Mouse (Mus musculus): ENCODE data around the gene Apba3. TPM values are rescaled to one million over a fixed set of nuclear protein-coding genes. Genes with fewer than 3 reads are reported as not detected.
A peak's percentile ranks its signal among the peaks of the same experiment; 100 is the strongest.

Gene Apba3
- total and polyA plus RNA-seq, 3 experiments, result 68.9 to 73.2 TPM; not detected in 1

DNA sequence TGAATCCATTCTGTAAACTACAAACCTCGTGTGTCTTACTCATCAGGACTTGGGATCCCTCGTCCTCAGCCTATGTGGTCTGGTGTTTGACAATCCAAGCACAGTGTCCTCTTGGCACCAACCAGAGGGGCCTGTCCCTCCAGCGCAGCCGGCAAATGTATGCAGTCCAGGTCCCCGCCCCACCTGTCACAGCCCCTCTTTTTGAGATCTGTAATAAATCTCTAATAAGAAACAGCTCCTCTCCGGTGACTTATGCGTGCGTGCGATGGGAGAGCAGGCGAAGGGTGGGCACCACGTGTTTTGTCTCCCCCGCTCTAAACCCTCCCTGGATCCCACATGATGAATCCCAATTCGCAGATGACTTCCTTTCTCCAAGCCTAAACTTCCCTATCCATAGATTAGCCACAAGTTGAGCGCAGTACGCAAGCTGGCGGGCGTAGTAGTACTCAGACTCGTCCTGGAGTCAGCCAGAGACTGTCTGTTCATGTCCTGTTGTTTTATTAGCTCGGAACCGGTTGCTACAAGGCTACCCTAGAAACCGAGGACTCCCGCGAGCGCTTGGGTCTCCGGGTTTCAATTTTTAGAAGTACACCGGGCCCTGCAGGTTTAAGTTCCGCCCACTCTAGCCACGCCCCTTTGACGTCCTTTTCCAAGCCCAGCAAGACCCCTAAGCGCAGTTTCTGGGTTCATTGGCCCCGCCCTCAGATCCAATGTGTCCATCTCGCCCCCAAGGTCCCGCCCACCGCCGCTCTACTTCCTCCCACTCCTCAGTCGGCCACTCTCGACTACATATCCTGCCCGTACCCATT is 53.2 kb downstream of the Apba3 start (continued):
- TF ChIP-seq ZKSCAN1 (IDR thresholded peaks at IDR 0.05; ENCODE audit: low read depth, low read length) (no peak), CHD1 (IDR thresholded peaks at IDR 0.05; ENCODE audit: low read depth, low read length) (no peak), CTCF (IDR thresholded peaks at IDR 0.05 in 2 of 3, conservative IDR thresholded peaks at IDR 0.05 in 1 of 3; ENCODE audit: control insufficient read depth in 1 of 3, insufficient read depth in 1 of 3, low read depth in 2 of 3, low read length in 3 of 3, poor library complexity in 1 of 3, severe bottlenecking in 1 of 3) (no peak), RCOR1 (IDR thresholded peaks at IDR 0.05; ENCODE audit: low read depth, low read length) (0 out of 2 replicates have a peak, but pooled peaks have one; percentile 26), UBTF (IDR thresholded peaks at IDR 0.05; ENCODE audit: borderline replicate concordance, insufficient read depth, low read depth, low read length) (no peak), POLR2AphosphoS5 (IDR thresholded peaks at IDR 0.05; ENCODE audit: borderline replicate concordance, low read depth, low read length) (no peak), ZMIZ1 (IDR thresholded peaks at IDR 0.05; ENCODE audit: low read depth, low read length) (no peak; the same call in 1 of the 2 replicates), USF1 (IDR thresholded peaks at IDR 0.05; ENCODE audit: low read depth, low read length) (no peak), NRF1 (IDR thresholded peaks at IDR 0.05; ENCODE audit: insufficient read depth, low read depth, low read length, poor library complexity, severe bottlenecking) (no peak), TCF12 (IDR thresholded peaks at IDR 0.05; ENCODE audit: low read depth, low read length) (peak; percentile 33), MEF2A (IDR thresholded peaks at IDR 0.05; ENCODE audit: extremely low read depth, insufficient replicate concordance, low read depth, low read length, poor library complexity, severe bottlenecking) (no peak)

DNA sequence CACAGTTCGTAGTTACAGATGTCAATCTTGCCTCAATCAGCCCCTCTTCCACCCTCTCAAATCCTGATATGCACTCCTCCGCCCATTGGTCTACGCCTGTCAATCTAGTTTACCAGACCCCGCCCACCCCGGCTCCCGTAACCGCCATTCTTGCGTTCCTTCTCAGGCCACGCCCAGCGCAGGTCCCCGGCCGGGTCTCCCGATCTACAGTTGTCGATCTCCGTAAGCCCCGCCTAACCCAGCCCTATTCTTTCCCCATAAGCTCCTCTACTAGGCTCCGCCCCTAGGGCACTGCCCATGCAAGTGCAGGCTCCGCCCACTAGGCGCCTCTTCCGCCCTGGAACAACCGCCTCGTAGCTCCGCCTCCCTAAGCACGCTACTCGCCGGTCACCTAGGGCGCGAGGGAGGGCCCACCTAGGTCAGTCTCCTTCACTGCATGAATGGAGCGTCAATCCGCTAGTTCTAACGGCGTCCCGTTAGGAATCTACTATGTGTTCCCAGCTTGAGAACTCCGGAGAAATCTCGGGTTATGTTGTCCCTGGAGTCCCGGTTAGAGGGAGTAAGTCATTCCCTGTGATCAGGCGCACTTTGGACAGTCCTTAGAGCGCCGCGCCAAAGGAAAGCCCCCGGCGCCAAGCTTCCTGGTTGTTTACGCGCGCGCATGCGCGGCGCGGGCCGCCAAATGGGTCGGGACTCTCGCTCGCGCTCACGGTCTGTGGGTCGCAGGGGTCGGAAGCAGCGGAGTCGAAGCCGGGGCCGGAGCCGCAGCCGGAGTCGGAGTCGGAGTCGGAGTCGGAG is 54.0 kb downstream of the Apba3 start, which contains the start of gene Cactin:
TSS of gene Cactin (plus strand) at position 554 of the 798 bp plus-strand sequence.
- Histone ChIP-seq H3K27me3 (ENCODE audit: control insufficient read depth in 1 of 2, insufficient read depth in 2 of 2, low read length in 2 of 2) (no peaks in the 10 kb centered on the region), H3K9ac (ENCODE audit: control insufficient read depth, low read depth, low read length, poor library complexity, severe bottlenecking) (peak within 1 kb of the TSS; percentile 93), H3K79me2 (ENCODE audit: control insufficient read depth, insufficient read depth, low read length, poor library complexity) (peaks cover 20% of the 10 kb centered on the region), H3K36me3 (ENCODE audit: control insufficient read depth in 1 of 2, insufficient read depth in 2 of 2, low read length in 2 of 2) (peaks cover 2 to 6% of the 10 kb centered on the region in 2 experiments; a peak in 2 of 4 replicates), H3K27ac (ENCODE audit: control insufficient read depth, low read depth, low read length) (peak within 1 kb of the TSS; percentile 96), H3K4me3 (ENCODE audit: control insufficient read depth in 1 of 2, insufficient read depth in 1 of 2, low read depth in 2 of 2, low read length in 2 of 2) (peak within 1 kb of the TSS; percentile 85 to 86), H3K9me3 (replicated peaks; ENCODE audit: insufficient read depth, low read length) (no peaks in the 10 kb centered on the region), H3K4me1 (ENCODE audit: control insufficient read depth in 1 of 2, insufficient read depth in 2 of 2, low read length in 2 of 2) (peaks cover 0 to 12% of the 10 kb centered on the region in 2 experiments; a peak in 3 of 4 replicates)
- peak; percentile 100 for DNase-seq (ENCODE audit: low read depth, low spot score)
- TF ChIP-seq E2F4 (IDR thresholded peaks at IDR 0.05; ENCODE audit: borderline replicate concordance, low read depth, low read length) (peak; percentile 94), MAX (IDR thresholded peaks at IDR 0.05; ENCODE audit: low read length) (peak; percentile 100), POLR2A (IDR thresholded peaks at IDR 0.05; ENCODE audit: control insufficient read depth in 1 of 2, insufficient read depth in 1 of 2, low read depth in 1 of 2, low read length in 2 of 2, poor library complexity in 1 of 2) (peak; percentile 80 to 84; a peak in 3 of 4 replicates), HCFC1 (IDR thresholded peaks at IDR 0.05; ENCODE audit: low read depth, low read length) (peak; percentile 97), ELF1 (IDR thresholded peaks at IDR 0.05; ENCODE audit: low read depth, low read length) (peak; percentile 96), SMC3 (IDR thresholded peaks at IDR 0.05; ENCODE audit: low read depth, low read length) (no peak), CTCF (IDR thresholded peaks at IDR 0.05 in 2 of 3, conservative IDR thresholded peaks at IDR 0.05 in 1 of 3; ENCODE audit: control insufficient read depth in 1 of 3, insufficient read depth in 1 of 3, low read depth in 2 of 3, low read length in 3 of 3, poor library complexity in 1 of 3, severe bottlenecking in 1 of 3) (no peak; a peak in 1 of 6 replicates), ZNF384 (IDR thresholded peaks at IDR 0.05; ENCODE audit: low read depth, low read length) (no peak), ETS1 (IDR thresholded peaks at IDR 0.05; ENCODE audit: low read depth, low read length) (no peak), NRF1 (IDR thresholded peaks at IDR 0.05; ENCODE audit: insufficient read depth, low read depth, low read length, poor library complexity, severe bottlenecking) (peak; percentile 98), MAZ (IDR thresholded peaks at IDR 0.05; ENCODE audit: low read depth, low read length) (no peak), MAFK (IDR thresholded peaks at IDR 0.05; ENCODE audit: borderline replicate concordance, low read depth, low read length) (no peak), USF2 (IDR thresholded peaks at IDR 0.05; ENCODE audit: borderline replicate concordance in 1 of 2, insufficient read depth in 1 of 2, low read depth in 1 of 2, low read length in 2 of 2) (no peak), ZKSCAN1 (IDR thresholded peaks at IDR 0.05; ENCODE audit: low read depth, low read length) (no peak), GABPA (IDR thresholded peaks at IDR 0.05; ENCODE audit: low read depth, low read length) (no peak), RAD21 (IDR thresholded peaks at IDR 0.05; ENCODE audit: low read depth, low read length) (no peak), GATA1 (IDR thresholded peaks at IDR 0.05; ENCODE audit: low read depth, low read length) (peak; percentile 71), TAL1 (IDR thresholded peaks at IDR 0.05; ENCODE audit: low read length) (no peak), MYB (IDR thresholded peaks at IDR 0.05; ENCODE audit: low read depth, low read length) (no peak), BHLHE40 (IDR thresholded peaks at IDR 0.05; ENCODE audit: borderline replicate concordance, low read depth, low read length) (no peak), MYC (IDR thresholded peaks at IDR 0.05; ENCODE audit: low read depth, low read length) (peak; percentile 84), CHD1 (IDR thresholded peaks at IDR 0.05; ENCODE audit: low read depth, low read length) (no peak), POLR2AphosphoS5 (IDR thresholded peaks at IDR 0.05; ENCODE audit: borderline replicate concordance, low read depth, low read length) (no peak)
